Mouse (Mus musculus) kidney, postnatal 14 days (tissue): ENCODE measurements around the gene Palb2.
"Not testable (repeated sequence)": the region's sequence is repeated elsewhere in the genome, so short reads cannot be mapped to it uniquely, and the experiment has no call there.

Source experiments
- DNase-seq: peaks from one replicate; pipeline ENCODE4 v3.0.0; 2022; ENCODE audit warnings: mixed read lengths

The Palb2 gene

DNA sequence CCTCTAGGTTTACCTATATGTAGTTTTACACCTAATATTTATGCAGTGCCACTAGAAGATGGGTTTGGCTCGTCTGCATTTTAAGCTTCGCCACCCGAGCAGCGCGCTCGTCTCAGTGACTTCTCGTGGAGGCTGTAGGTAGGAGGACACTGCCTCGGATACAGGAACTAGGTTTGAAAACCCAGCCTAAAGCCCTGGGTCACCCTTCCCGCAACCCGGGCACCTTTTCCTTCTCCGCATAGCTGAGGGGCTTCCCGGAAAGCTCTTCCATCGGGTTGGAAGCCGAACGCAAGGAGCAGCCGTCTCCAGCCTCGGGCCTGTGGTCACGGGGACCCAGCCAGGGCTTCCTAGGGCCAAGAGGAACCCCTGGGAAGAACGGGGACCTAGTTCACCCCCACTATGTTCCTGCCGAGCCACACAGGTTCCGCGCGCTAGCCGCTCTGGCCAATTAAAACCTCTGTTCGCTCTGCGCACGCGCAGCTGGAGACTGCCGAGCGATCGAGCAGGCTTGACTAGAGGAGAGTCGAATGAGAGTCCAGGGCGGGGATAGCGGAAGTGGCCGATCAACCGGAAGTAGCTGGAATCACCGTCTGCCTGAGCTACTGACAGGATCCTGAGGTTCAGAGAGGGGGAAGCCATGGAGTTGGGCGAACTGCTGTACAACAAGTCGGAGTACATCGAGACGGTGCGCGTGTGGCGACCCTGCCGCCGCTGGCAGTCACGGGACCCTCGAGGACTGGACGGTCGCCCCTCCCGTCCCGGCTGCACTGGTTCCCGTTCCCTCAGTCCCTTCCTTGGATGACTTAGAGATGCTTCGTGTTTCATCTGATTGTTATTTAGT is at the start of gene Palb2, which contains the start of gene Dctn5:
Palb2 (minus strand) TSS at position 489 of the 841 bp plus-strand sequence.
Dctn5 (plus strand) TSS at position 545 of the 841 bp plus-strand sequence.
- DNase-seq: peak; percentile 98

DNA sequence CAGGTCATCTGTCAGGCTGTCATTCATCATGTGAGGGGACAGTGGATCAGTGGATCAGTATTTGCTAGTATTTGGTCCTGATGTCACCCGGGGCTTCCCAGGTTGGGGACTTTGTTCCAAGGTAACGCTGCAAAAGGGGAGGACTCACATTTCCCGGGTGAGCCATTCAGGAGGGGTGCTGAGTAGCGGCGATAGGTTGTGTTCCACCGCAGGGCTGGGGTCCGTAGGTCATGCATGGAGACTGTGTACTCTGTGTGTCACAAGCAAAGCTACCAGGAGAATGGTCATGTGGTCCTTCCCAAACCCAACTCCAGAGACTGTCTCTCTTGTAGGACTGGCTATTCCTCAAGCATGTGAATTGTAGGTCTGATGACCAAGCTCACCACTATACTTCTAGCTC is 47.9 kb upstream of the Palb2 start:
- DNase-seq: no peak

DNA sequence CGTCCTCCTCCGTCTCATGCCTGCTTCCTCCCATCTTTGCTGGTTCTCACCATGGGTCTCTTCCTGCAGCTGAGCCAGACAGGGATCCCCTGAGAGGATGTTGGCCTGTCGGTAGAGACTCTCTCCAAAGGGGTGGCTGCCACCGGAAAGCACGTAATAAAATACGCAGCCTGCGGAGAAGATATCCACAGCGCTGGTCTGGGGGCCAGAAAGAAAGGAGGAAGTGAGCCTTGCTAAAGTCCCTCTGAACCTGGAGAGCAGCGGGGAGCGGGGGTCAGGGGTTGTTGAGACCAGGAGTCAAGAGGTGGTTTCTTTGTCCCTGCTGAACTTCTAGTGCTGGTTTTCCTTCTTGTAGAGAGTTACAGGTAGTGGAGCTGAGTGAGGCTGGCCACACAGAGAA is 38.8 kb upstream of the Palb2 start:
- no peak for DNase-seq

DNA sequence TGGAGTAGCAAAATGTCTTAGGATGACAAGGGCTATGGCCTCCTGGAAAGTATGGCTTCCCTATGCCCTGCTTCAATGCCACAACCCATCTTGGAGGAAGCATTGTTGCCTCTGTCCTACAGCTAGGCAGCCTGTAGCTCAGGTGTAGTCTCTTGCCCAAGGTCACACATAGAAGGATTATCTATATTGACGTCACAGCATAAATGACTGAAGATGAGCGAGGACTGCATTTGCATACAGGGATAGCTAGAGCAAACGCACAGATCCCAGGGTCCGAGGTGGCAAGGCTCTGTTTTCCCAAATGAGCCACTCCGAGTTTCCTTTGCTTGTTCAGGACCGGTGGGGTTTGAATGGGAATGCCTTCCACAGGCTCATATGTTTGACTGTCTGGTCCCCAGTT is 37.9 kb upstream of the Palb2 start:
- no peak for DNase-seq

DNA sequence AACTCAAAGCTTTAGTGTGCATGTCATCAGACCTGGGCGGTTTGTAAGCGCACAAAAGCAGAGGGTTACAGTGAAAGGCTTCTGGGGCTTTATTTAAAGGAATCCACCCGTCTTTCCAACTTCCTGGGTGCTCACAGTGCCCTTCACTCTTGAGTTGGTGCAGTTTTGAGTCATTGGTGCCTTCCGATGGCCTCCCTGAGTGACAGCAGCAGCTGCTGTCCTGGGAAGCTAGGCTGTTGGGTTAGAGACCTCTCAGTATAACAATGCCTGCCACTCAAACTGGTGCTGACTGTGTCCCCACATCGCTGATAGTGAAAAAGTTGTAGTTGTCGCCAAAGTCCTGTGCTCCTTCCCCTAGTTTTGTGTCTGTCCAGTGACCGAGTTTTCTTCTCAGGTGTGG is 34.4 kb upstream of the Palb2 start:
- no peak for DNase-seq

DNA sequence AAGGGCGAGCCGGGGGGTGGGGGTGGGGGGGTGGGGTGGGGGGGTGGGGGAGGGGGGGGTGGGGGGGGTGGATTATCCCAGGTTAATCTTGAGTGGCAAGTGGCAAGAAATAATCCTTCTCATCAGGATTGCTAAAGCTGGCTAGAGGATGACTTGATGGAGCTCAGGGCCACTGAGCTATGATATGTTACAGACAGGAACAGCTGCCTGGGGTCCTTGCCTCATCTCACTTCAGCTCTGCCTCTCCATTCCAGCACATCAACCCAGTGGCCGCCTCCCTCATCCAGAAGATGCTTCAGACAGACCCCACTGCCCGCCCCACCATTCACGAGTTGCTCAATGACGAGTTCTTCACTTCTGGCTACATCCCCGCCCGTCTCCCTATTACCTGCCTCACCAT is 31.0 kb upstream of the Palb2 start:
- no peak for DNase-seq

DNA sequence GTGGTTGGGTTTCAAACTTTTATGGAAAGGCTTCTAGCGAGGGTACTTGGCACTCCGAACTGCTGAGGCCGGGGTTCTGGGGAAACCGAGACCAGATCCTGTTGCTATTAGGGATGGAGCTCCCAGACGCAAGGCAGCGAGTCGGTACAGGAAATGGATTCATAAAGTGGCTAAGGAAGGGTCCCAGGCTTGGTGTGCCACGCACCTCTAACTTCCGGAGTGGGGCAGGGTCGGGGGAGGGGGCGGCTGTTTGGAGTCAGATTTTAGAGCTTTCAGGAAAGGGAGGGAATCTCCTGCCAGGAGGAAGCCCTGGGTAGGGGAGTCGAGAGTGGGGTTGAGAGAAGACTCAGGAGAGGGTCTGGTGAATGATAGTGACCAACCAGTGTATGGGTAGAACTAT is 27.3 kb upstream of the Palb2 start:
- DNase-seq: no peak

DNA sequence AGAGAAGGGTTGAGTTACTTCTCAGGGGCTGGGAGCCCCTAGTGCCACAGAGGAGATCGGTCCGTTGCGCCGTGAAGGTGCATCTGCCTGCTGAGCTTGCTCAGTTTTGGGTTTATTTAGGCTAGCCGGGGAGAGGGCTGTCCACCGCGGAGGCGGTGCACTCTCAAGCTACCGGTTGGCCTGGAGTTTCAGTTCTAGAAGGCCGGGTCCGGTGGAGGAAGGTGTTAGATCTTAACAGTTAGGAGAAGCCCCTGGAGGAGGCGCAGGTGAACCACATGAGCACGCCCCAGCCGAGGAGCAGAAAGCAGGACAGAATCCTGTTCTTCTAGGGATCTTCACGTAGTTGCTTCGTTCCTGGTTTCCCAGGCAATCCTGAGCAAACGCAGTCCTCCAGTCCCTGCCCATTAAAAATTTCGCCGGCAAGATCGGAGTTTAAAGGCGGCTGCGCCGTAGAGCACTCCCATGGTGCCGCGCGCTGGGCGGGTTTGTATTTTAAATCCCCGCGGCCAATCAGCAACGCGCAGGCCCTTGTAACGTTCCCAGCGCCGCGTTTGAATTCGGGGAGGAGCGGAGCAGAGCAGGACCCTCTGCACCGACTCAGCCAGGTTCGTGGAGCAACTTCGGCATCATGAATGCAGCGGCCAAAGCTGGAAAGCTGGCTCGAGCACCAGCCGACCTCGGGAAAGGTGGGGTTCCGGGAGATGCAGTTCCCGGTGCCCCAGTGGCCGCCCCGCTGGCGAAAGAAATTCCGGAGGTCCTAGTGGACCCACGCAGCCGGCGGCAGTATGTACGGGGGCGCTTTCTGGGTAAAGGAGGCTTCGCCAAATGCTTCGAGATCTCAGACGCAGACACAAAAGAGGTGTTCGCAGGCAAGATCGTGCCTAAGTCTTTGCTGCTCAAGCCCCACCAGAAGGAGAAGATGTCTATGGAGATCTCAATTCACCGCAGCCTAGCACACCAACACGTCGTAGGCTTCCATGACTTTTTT is 26.4 kb upstream of the Palb2 start, which contains the start of gene Plk1:
Plk1 (plus strand) TSS at position 525 of the 988 bp plus-strand sequence.
- peak; percentile 89 for DNase-seq

DNA sequence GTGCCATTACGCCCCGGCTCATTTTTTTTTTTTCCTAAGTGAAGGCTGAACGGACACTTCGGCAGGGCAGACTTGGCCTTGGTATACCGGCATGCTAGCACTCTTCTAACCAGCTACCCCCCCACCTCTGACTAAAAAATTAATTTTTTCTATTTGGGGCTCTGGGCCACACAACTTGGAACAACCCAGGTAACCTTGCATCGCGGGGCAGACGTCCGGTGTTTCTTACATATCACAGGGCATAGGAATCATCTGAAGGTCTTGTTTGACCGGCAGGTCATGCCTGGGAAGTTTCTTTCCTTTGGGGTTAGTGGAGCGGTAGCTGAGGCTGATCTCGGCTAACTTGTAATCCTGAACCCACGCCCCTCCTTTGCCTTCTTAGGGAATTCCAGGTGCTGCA is 25.7 kb upstream of the Palb2 start:
- no peak for DNase-seq

DNA sequence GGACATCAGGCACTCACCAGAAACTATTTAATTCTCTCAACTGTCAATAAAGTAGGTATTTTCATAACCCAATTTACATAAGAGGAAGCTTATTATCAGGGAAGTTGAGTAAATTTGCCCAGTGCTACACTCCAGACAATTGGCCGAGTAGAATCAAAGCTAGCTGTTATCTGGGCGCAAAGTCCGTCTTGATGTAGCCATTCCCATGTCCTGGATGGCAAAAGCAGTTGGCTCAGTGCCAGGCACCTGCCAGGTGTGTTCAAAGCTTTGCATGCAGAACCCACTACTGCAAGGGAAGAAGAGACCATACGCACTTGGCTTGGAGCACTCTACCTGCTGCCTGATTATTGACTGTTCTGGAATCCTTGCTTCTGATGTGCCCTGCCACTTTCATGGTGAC is 19.7 kb upstream of the Palb2 start:
- DNase-seq: no peak

DNA sequence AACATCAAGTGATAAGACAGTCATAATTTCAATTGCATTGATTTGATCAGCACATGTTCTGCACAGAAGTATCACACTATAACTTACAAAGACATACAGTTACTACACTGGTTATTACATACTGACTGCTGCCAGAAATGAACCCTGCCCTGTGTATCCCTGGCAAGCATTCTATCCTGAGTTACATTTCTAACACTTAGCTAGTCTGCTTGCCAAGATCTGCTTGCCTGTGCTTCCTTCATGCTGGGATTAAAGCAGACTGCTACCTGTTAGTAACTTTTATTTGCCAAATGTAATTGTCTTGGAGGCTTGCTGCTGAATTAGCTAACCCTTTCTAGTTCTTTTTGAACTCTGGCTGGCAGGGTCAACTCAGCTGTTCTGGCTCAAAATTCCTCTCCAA is 8.2 kb upstream of the Palb2 start:
- peak; percentile 5 for DNase-seq

DNA sequence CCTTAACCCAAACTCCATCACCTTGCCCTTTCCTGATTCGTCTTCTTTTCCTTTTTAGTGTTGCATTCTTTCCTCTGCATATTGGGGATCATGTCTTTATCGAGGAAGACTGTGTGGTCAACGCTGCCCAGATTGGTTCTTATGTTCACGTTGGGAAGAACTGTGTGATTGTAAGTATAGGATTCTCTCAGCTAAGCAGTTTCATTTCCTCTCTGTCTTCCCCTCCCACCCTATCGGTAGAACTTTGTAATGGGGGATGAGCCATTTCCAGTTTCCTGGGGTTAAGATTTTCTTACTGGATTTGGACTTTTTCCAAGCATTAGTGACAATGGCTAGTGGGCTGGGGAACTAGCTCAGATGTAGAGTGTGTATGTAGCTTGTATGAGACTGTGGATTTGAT is 5.4 kb upstream of the Palb2 start:
- DNase-seq: no peak

DNA sequence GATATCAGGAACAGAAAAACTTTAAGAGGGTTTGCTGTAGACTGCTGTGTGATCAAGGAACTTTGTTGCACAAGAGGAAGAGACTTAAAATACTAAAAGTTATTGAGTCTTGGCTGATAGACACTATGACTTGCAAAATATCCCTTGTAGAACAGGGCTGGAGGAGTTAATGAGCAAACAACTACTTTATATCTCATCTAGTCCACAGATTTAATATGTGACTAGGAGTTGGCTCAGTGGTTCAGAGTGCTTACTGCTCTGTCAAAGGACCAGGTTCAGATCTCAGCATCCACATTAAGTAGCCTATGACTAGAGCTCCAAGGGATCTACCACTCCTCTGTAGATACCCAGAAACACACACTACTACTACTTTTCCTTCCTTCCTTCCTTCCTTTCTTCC is 4.3 kb upstream of the Palb2 start:
- DNase-seq: no peak

DNA sequence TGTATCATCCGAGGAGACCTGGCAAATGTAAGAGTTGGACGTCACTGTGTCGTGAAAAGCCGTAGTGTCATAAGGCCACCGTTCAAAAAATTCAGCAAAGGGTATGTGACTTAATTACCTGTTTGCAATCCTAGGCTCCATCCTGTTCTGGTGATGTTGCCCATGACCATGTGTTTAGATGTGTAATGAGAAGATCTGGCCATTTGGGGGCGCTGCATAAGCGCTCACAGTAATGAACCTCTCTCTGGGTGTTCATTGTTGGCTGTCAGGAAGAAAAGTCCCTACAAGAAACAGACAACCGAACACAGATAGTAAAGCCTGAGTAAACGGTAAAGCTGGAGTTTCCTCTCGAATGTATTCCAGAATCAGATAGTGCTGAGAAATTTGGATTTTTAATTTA is 2.3 kb upstream of the Palb2 start:
- DNase-seq: peak; percentile 6

DNA sequence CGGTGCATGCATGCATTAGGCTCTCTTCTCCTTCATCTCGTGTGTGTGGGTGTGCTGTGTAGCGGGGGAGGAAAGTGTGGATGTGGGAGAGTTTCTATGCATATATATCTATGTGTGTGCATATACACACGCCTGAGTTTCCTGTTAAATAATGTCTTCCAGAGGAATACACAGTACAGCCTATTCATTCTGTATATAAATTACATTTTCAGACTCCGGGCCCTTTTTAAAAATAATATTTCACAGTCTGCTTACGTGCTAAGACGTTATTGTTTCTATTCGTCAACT is 497 bp upstream of the Palb2 start:
- DNase-seq: no peak

DNA sequence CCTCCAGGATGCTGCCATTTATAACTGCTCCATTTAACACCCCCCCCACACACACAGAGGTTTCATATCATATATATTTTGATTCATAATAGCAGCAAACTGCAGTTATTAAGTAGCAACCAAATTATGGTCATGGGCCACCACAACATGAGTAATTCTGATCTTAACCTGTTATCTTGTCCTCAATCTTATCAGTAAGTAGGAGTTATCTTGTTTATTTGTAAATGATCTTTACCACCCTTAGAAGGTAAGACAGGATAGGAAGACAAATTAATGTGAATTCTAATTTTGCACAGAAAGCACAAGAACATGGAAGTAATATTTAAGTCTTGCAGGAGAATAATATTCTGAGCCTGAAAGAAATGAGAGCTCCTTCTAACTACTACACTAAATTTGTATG is 951 bp downstream of the Palb2 start:
- no peak for DNase-seq

DNA sequence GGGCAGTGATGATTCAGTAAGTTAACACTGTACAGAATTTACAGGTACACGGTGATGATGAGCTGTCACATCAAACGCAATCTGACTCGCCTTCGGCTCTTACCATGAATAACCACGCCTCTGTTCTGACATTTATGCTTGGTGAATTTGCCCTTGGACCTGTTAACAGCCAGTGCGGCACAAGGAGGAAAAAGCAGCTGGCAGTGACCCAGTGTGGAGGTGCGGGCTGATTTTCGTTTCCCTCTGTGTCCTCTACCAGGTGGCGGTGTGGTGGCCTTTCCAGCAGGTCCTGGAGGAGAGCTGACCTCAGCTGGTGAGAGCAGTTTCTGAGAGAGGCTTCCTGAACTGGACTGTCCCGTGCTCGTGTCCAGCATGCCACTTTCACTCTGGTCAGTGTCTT is 5.8 kb downstream of the Palb2 start:
- DNase-seq: no peak

DNA sequence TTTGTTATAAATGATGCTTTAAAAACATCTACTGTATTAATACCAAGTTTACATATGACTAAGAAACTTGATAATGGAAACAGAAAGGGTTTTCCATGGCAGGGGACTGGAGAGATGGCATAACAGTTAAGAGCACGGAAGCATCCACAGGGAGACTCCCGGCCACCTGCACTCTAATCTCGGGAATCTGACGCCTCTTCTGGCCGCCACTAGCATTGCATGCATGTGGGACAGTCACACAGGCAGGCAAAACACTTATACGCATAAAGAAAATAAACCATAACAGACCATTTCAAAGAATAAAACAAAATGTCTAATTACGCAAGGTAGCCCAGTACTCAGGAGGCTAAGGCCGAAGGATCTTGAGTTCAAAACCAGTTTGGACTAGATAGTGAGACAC is 7.1 kb downstream of the Palb2 start:
- no peak for DNase-seq

DNA sequence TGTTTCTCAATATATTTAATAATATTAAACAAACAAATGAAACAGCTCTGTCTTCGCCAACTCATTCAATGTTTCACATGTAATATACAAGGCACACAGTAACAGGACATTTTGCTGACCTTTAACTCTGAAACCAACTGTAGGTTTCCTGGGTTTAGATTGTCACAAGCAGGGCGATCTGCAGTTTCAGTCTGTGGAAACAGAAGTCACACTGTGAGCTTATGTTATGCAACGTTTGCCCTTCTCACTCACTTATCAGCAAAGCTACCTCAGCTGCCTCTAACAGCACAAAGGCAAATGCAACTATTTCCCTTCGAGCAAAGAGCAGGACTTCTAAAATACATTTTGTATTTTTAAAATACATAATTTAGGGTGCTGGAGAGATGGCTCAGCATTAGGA is 9.3 kb downstream of the Palb2 start:
- no peak for DNase-seq

DNA sequence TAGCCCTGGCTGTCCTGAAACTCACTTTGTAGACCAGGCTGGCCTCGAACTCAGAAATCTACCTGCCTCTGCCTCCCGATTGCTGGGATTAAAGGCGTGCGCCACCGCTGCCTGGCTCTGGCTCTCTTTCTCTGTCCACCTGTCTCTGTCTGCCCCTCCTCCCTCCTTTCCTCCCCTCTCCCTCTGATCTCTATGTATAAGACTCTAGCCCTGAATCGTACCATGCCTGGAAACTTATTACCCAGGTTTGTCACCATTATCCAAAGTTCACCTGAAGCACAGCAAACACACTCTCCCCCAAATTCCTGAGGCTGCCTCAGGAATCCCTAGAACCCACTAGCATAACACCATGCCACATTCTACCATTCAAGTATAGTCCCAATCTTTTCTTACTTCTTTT is 24.6 kb downstream of the Palb2 start:
- DNase-seq: peak; percentile 39

DNA sequence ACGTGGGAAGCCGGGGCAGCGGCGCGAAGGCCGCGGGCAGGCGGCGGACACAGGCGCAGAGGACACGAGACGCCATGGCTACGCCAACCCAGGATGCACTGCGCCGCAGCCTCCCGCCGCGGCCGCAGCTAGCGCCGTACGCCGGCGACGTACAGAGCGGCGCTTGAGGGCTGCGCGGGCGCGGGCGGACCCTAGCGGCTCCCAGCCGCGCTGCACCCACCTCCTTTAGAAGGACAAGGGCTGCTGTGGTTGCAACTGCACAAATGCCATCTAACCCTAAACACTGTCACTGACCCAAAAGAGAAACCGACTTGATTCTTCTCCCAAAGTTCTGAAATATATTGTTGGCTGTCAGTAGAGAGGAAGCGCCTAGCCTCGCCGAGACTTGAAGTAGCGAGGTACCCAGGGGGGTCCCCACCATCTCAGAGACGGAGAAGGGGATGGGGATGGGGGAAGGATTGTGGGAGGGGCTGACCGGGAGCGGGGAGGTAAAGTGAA is 31.0 kb downstream of the Palb2 start, which contains the start of gene Ndufab1:
Ndufab1 (minus strand) TSS at position 140 of the 498 bp plus-strand sequence.
- peak; percentile 93 for DNase-seq

DNA sequence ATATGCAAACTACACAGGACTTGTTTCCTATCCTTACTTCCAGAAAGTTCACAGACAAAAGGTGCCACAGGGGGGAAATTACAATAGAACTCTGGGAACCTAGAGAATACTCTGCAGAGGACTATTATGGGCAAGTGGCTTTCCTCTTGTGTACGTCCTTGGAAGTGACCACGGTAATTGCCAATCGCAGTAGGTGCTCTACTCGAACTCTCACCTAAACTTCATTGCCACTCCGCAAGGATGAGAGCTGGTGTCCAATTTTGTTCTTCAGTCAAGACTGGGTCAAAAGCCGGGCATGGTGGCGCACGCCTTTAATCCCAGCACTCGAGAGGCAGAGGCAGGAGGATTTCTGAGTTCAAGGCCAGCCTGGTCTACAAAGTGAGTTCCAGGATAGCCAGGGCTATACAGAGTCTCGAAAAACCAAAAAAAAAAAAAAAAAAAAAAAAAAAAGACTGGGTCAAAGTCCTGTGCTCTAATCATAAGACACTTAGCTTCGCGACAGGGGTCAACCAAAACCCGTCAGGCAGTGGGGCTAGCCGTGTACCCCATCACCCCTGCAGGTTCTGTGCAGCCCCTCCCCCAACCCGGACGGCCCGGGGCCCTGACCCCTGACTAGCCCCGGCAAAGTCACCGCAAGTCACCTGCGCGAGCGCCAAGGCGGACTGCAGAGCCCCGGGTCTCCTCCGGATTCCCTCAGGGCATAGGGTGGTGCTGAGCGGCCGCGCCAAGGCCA is 31.6 kb downstream of the Palb2 start:
- not testable (repeated sequence) for DNase-seq

DNA sequence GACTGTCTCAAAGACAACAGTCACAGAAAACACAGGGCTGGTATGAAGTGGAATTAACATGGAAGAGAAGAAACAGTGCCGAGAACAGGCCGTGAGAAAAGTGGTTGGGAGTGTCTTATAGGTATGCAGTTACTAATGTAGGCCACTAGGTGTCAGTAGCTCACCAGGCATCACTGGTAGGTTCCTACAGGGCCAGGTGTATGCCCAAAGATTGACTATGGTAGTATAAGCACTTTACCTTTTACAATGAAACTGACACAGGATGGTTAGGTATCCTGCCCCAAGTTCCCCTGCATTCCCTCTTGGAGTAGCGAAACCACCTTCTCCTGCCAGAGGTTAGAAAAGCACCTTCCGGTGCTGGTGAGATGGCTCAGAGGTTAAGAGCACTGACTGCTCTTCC is 33.6 kb downstream of the Palb2 start:
- DNase-seq: peak; percentile 61
